Mouse (Mus musculus) hindbrain, embryonic 16.5 days (tissue): ENCODE results near the gene Naglu. TPM values are rescaled to one million over a fixed set of nuclear protein-coding genes. Genes with fewer than 3 reads are reported as not detected.
A peak's percentile ranks its signal among the peaks of the same experiment; 100 is the strongest.

ENCODE experiments used
- ATAC-seq: fragments of 200-750 bp; cut with Nextera tagmentation; 2 replicates; pipeline ENCODE4 v1.8.0; 2017; ENCODE audit warnings: moderate TSS enrichment, moderate library complexity
- H3K27ac ChIP-seq: fragments of 300-500 bp; sonication (generic); 2 replicates; pipeline ENCODE4 v1.5.1; 2014; ENCODE audit warnings: low read depth, mild to moderate bottlenecking, control low read depth, low read length, moderate library complexity
- H3K27me3 ChIP-seq: fragments of 300-500 bp; sonication (generic); replicated peaks from 2 replicates; pipeline ENCODE4 v1.6.1; 2014; ENCODE audit warnings: low read length; ENCODE audit not compliant: control insufficient read depth, insufficient read depth
- H3K36me3 ChIP-seq: fragments of 300-500 bp; sonication (generic); 2 replicates; pipeline ENCODE4 v1.6.1; 2014; ENCODE audit warnings: mild to moderate bottlenecking, low read length, moderate library complexity, mixed read lengths; ENCODE audit not compliant: control insufficient read depth, insufficient read depth
- H3K4me1 ChIP-seq: fragments of 300-500 bp; sonication (generic); 2 replicates; pipeline ENCODE4 v1.6.1; 2014; ENCODE audit warnings: low read depth, low read length; ENCODE audit not compliant: control insufficient read depth, insufficient read depth
- H3K4me2 ChIP-seq: fragments of 300-500 bp; sonication (generic); 2 replicates; pipeline ENCODE4 v1.6.1; 2014; ENCODE audit warnings: mild to moderate bottlenecking, low read length, control low read depth, moderate library complexity
- H3K4me3 ChIP-seq: fragments of 300-500 bp; sonication (generic); 2 replicates; pipeline ENCODE4 v1.5.1; 2014; ENCODE audit warnings: mild to moderate bottlenecking, low read length, control low read depth, moderate library complexity
- H3K9ac ChIP-seq: fragments of 300-500 bp; sonication (generic); 2 replicates; pipeline ENCODE4 v1.6.1; 2014; ENCODE audit warnings: low read depth, mild to moderate bottlenecking, control low read depth, low read length, moderate library complexity
- H3K9me3 ChIP-seq: fragments of 300-500 bp; sonication (generic); 2 replicates; pipeline ENCODE4 v1.6.1; 2014; ENCODE audit warnings: mild to moderate bottlenecking, low read length, moderate library complexity; ENCODE audit not compliant: control insufficient read depth
- WGBS: fragments of 180-500 bp; shearing (Covaris S2); extraction: QIAGEN DNeasy Blood & Tissue Kit; methylation state at CpG from one replicate; pipeline ENCODE4 v1.1.7; 2014; 5-methylcytosine and 5-hydroxymethylcytosine counted together
- polyA plus RNA-seq: library from polyadenylated mRNA; unstranded; fragments of >200 nt; fragmentation: Nextera tagmentation; extraction: Ambion mirVana; gene quantifications from 2 replicates; pipeline ENCODE4 v1.2.1, GENCODE M21; 2015

Gene Naglu
- 13.8 and 13.9 TPM in 2 replicates for polyA plus RNA-seq

- 4% methylated on average over 35 of the region's 35 CpGs for WGBS
- peaks cover 19% of the 10 kb centered on the region for H3K4me1 ChIP-seq
Observed at GRCm38 (mm10) chr11:101069391-101070188, at the start of gene Naglu. Gene Naglu, plus strand, starts transcription at chr11:101070012.

GRCm38 (mm10) chr11:101023371-101023770, 46.4 kb upstream of the Naglu start:
- Histone ChIP-seq H3K27me3 (no peaks in the 10 kb centered on the region), H3K9me3 (no peaks in the 10 kb centered on the region), H3K4me2 (no peak overlapping the region), H3K27ac (no peak overlapping the region), H3K4me3 (no peak overlapping the region), H3K9ac (no peak overlapping the region), H3K4me1 (no peaks in the 10 kb centered on the region; the same call in 1 of the 2 replicates), H3K36me3 (peaks cover 54% of the 10 kb centered on the region)
- WGBS = 68% methylated on average over 12 of the region's 12 CpGs
- ATAC-seq = no peak

More at GRCm38 (mm10) chr11:101069391-101070188, at the start of gene Naglu:
- peak within 1 kb of the TSS; percentile 84 for H3K27ac ChIP-seq
- H3K4me2 ChIP-seq = peak within 1 kb of the TSS; percentile 77
- H3K9ac ChIP-seq = peak within 1 kb of the TSS; percentile 94
- peak; percentile 90 for ATAC-seq
- H3K27me3 ChIP-seq = no peaks in the 10 kb centered on the region
- no peaks in the 10 kb centered on the region for H3K9me3 ChIP-seq
- H3K36me3 ChIP-seq = no peaks in the 10 kb centered on the region
- H3K4me3 ChIP-seq = peak within 1 kb of the TSS; percentile 64

GRCm38 (mm10) chr11:101024001-101024400, 45.8 kb upstream of the Naglu start:
- Histone ChIP-seq H3K27ac (no peak overlapping the region), H3K4me3 (no peak overlapping the region), H3K4me2 (no peak overlapping the region), H3K36me3 (peaks cover 56% of the 10 kb centered on the region), H3K27me3 (no peaks in the 10 kb centered on the region), H3K4me1 (no peaks in the 10 kb centered on the region; the same call in 1 of the 2 replicates), H3K9ac (no peak overlapping the region), H3K9me3 (no peaks in the 10 kb centered on the region)
- ATAC-seq = no peak
- 90% methylated on average over 4 of the region's 4 CpGs for WGBS

GRCm38 (mm10) chr11:101027121-101027520, 42.7 kb upstream of the Naglu start:
- WGBS = 87% methylated on average over 11 of the region's 11 CpGs
- H3K27me3 ChIP-seq = no peaks in the 10 kb centered on the region
- H3K4me3 ChIP-seq = no peak overlapping the region
- no peak overlapping the region for H3K9ac ChIP-seq
- no peak for ATAC-seq
- H3K36me3 ChIP-seq = peaks cover 60% of the 10 kb centered on the region
- H3K4me1 ChIP-seq = no peaks in the 10 kb centered on the region; the same call in 1 of the 2 replicates
- no peaks in the 10 kb centered on the region for H3K9me3 ChIP-seq
- no peak overlapping the region for H3K4me2 ChIP-seq
- no peak overlapping the region for H3K27ac ChIP-seq

DNA sequence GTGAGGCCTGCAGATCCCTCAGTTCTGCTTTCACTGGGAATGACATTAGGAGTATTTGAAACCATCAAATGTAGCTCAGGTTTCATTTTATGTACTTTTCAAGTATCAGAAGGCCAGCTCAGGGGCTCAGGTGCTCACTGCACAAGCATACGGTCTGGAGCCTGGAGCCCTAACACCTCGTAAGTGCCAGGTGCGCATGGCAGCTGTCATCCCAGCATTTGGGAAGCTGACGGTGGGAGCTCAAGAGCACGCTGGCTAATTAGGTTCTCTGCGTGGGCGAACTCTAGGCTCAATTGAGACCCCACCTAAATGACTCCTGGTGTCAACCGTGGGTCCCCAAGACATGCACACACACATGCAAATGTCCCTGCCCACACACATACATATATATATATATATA, 40.5 kb upstream of the Naglu start:
- no peak overlapping the region for H3K9ac ChIP-seq
- no peak overlapping the region for H3K27ac ChIP-seq
- peaks cover 65% of the 10 kb centered on the region for H3K36me3 ChIP-seq
- no peaks in the 10 kb centered on the region for H3K27me3 ChIP-seq
- no peak overlapping the region for H3K4me2 ChIP-seq
- 87% methylated on average over 8 of the region's 8 CpGs for WGBS
- no peak for ATAC-seq
- no peak overlapping the region for H3K4me3 ChIP-seq
- H3K9me3 ChIP-seq = no peaks in the 10 kb centered on the region
- H3K4me1 ChIP-seq = no peaks in the 10 kb centered on the region

DNA sequence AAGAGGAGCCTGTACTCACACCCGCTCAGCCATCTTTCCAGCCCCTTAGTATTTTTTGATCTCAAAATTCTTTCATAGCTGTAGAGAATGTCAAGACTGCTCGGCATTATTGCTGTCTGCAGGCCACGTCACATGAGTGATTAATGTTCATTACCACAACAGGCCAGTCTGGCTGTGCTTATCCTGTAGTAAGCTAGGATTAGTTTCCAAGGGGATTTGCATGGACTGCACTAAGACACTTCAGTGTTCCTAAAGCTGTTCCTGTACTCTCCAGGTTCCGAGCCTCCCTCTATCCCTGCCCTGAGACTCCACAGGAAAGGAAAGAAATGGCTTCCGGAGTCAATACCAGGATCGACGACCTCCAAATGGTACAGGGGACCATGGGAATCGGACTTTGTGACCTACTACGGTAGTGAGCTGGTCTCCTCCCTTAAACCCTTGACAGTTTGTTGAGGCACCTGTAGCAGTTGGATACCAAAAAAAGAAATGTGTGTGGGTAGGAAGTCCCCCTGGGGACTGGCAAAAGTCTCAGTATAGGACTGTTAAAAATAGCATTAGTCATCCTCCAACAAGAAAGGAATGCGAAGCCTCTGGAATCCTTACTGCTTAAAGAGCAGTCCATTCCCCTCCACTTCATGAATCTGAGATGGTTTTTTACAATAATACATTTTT, 39.5 kb upstream of the Naglu start:
- H3K36me3 ChIP-seq = peaks cover 69% of the 10 kb centered on the region
- H3K9me3 ChIP-seq = no peaks in the 10 kb centered on the region
- no peak overlapping the region for H3K4me3 ChIP-seq
- ATAC-seq = no peak
- no peak overlapping the region for H3K4me2 ChIP-seq
- WGBS = 90% methylated on average over 10 of the region's 10 CpGs
- H3K27ac ChIP-seq = no peak overlapping the region
- H3K4me1 ChIP-seq = no peaks in the 10 kb centered on the region
- H3K27me3 ChIP-seq = no peaks in the 10 kb centered on the region
- no peak overlapping the region for H3K9ac ChIP-seq

- no peak for ATAC-seq
- no peak overlapping the region for H3K4me3 ChIP-seq
- H3K27me3 ChIP-seq = no peaks in the 10 kb centered on the region
- H3K9me3 ChIP-seq = no peaks in the 10 kb centered on the region
- no peaks in the 10 kb centered on the region for H3K4me1 ChIP-seq
- no peak overlapping the region for H3K27ac ChIP-seq
- peaks cover 71% of the 10 kb centered on the region for H3K36me3 ChIP-seq
- H3K4me2 ChIP-seq = no peak overlapping the region
- WGBS = 93% methylated on average over 4 of the region's 4 CpGs
- H3K9ac ChIP-seq = no peak overlapping the region
Observed at GRCm38 (mm10) chr11:101030808-101031156, 39.0 kb upstream of the Naglu start.

GRCm38 (mm10) chr11:101031470-101031869, 38.3 kb upstream of the Naglu start:
- WGBS = 93% methylated on average over 1 of the region's 1 CpGs
- no peak overlapping the region for H3K9ac ChIP-seq
- no peak overlapping the region for H3K27ac ChIP-seq
- no peak overlapping the region for H3K4me2 ChIP-seq
- H3K9me3 ChIP-seq = no peaks in the 10 kb centered on the region
- no peak for ATAC-seq
- H3K4me3 ChIP-seq = no peak overlapping the region
- no peaks in the 10 kb centered on the region for H3K27me3 ChIP-seq
- no peaks in the 10 kb centered on the region for H3K4me1 ChIP-seq
- H3K36me3 ChIP-seq = peaks cover 71% of the 10 kb centered on the region

GRCm38 (mm10) chr11:101033856-101034500, 35.8 kb upstream of the Naglu start:
- H3K9me3 ChIP-seq = no peaks in the 10 kb centered on the region
- H3K36me3 ChIP-seq = peaks cover 66% of the 10 kb centered on the region
- H3K27ac ChIP-seq = no peak overlapping the region
- H3K4me2 ChIP-seq = no peak overlapping the region
- no peaks in the 10 kb centered on the region for H3K4me1 ChIP-seq
- no peak overlapping the region for H3K4me3 ChIP-seq
- no peaks in the 10 kb centered on the region for H3K27me3 ChIP-seq
- WGBS = 96% methylated on average over 17 of the region's 17 CpGs
- no peak overlapping the region for H3K9ac ChIP-seq
- no peak for ATAC-seq
